8 mouse cellular contexts compared by ENCODE assay signal in the genomic region with DNA sequence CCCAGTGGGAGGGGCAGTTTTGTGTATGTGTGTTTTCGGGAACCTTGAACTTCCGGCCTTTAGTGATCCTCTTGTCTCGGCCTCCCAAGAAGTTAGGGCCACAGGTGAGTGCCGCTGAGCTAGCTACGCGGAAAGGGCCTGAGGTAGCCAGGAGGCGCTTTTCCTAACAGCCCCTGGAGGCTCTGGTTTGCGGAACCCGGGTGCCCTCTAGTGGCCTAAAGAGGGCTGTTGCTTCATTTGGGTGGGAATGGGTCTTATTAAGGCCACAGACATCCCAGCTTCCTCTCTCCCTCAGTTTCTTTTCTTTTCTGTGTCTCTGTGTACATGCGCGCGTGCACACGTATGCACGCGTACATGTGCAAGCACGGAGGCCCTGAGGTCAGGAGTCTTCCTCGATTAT. TPM values are rescaled to one million over a fixed set of nuclear protein-coding genes. Genes with fewer than 3 reads are reported as not detected.
DNase-seq lines count a peak whose midpoint lies in the region; ATAC-seq and TF ChIP-seq lines count a peak whose summit lies in the region.

No protein-coding gene starts in this region.

- no peak for TF ChIP-seq EP300 in liver, postnatal 0 days (IDR thresholded peaks at IDR 0.05; ENCODE audit: low read depth)

- no peak overlapping the region for H3K4me2 ChIP-seq in liver, postnatal 0 days (ENCODE audit: low read depth, low read length)

- no peaks in the 10 kb centered on the region for H3K27me3 ChIP-seq in embryonic facial prominence, embryonic 10.5 days (replicated peaks; ENCODE audit: low read depth, poor library complexity, severe bottlenecking)
- no peaks in the 10 kb centered on the region for H3K27me3 ChIP-seq in liver, postnatal 0 days (ENCODE audit: insufficient read depth, low read length)

- TF ChIP-seq CTCF in liver, postnatal 0 days (IDR thresholded peaks at IDR 0.05; ENCODE audit: low read depth) = peak; percentile 94

- 11% methylated on average over 17 of the region's 17 CpGs for WGBS in embryonic facial prominence, embryonic 10.5 days
- WGBS in liver, postnatal 0 days (ENCODE audit: insufficient replicate concordance) = 14% methylated on average over 17 of the region's 17 CpGs

- no peak overlapping the region for H3K9ac ChIP-seq in liver, postnatal 0 days (replicated peaks)

- DNase-seq in adrenal gland, postnatal 25 days = peak; percentile 79
- DNase-seq in embryonic facial prominence, embryonic 10.5 days (ENCODE audit: low spot score) = peak; percentile 85
- DNase-seq in heart, adult 9 months (ENCODE audit: low spot score in 2 of 2) = peak; percentile 61 to 65
- peak; percentile 75 to 84 for DNase-seq in kidney, postnatal 25 days
- peak; percentile 84 for DNase-seq in liver, postnatal 0 days
- peak; percentile 32 for DNase-seq in ovary, adult 18-20 months (ENCODE audit: low spot score)
- DNase-seq in testis, postnatal 14 days (ENCODE audit: low spot score) = peak; percentile 81

- H3K36me3 ChIP-seq in embryonic facial prominence, embryonic 10.5 days (replicated peaks) = peaks cover 42% of the 10 kb centered on the region
- 0 out of 2 replicates have a peak, but pooled peaks cover 3% of the 10 kb centered on the region for H3K36me3 ChIP-seq in liver, postnatal 0 days (replicated peaks; ENCODE audit: insufficient read depth, low read length)

- H3K4me1 ChIP-seq in embryonic facial prominence, embryonic 10.5 days = peaks cover 10% of the 10 kb centered on the region; the same call in 1 of the 2 replicates
- H3K4me1 ChIP-seq in liver, postnatal 0 days (ENCODE audit: insufficient read depth) = no peaks in the 10 kb centered on the region; the same call in 1 of the 2 replicates

- no peak overlapping the region for H3K4me3 ChIP-seq in embryonic facial prominence, embryonic 10.5 days
- no peak overlapping the region for H3K4me3 ChIP-seq in liver, postnatal 0 days (ENCODE audit: low read depth, low read length)

- no peaks in the 10 kb centered on the region for H3K9me3 ChIP-seq in embryonic facial prominence, embryonic 10.5 days
- H3K9me3 ChIP-seq in liver, postnatal 0 days (ENCODE audit: low read length) = no peaks in the 10 kb centered on the region

- peak; percentile 80 for ATAC-seq in CD4-positive, CD25-positive, alpha-beta regulatory T cell, adult 4 months
- ATAC-seq in liver, postnatal 0 days = peak; percentile 55; the same call in 1 of the 2 replicates

- H3K27ac ChIP-seq in embryonic facial prominence, embryonic 10.5 days (replicated peaks) = no peak overlapping the region
- H3K27ac ChIP-seq in liver, postnatal 0 days (ENCODE audit: low read depth) = no peak overlapping the region

RNA-seq across cellular contexts. Expression of gene Sh2b2, which starts 6.5 kb away (rescaled TPM):
- polyA plus RNA-seq in CD4-positive, CD25-positive, alpha-beta regulatory T cell, adult 4 months (2017; shearing (Covaris generic)) = under 1 TPM in 1 of 2 experiments, not detected in 1; 0.15 TPM
- 14.2 and 26.8 TPM in 2 replicates for total RNA-seq in adrenal gland, postnatal 25 days (2021)
- polyA plus RNA-seq in embryonic facial prominence, embryonic 10.5 days (2016; fragmentation: Nextera tagmentation; extraction: Ambion mirVana) = 14.1 and 17.0 TPM in 2 replicates
- 1.3 and 1.7 TPM in 2 replicates for polyA plus RNA-seq in liver, postnatal 0 days (2015; fragmentation: Nextera tagmentation; extraction: Ambion mirVana)

RNA-seq across cellular contexts. Expression of gene Prkrip1, which starts 54.1 kb away (rescaled TPM):
- polyA plus RNA-seq in CD4-positive, CD25-positive, alpha-beta regulatory T cell, adult 4 months (2017; shearing (Covaris generic)) = 10 to 100 TPM; 31.0 to 49.0 TPM
- total RNA-seq in adrenal gland, postnatal 25 days (2021) = 30.6 and 35.9 TPM in 2 replicates
- 68.6 and 76.8 TPM in 2 replicates for polyA plus RNA-seq in embryonic facial prominence, embryonic 10.5 days (2016; fragmentation: Nextera tagmentation; extraction: Ambion mirVana)
- polyA plus RNA-seq in liver, postnatal 0 days (2015; fragmentation: Nextera tagmentation; extraction: Ambion mirVana) = 19.6 and 19.9 TPM in 2 replicates

Comparison
In these comparisons a context has a peak if more than half of its experiments do, and no peak if none do; other contexts are left out.
1. DNase-seq: peak in every context shown above with its lines; median percentile 85 in embryonic facial prominence, embryonic 10.5 days; 84 in liver, postnatal 0 days; 81 in testis, postnatal 14 days; 80 in kidney, postnatal 25 days; 79 in adrenal gland, postnatal 25 days; 63 in heart, adult 9 months; 32 in ovary, adult 18-20 months.